Mouse (Mus musculus) right cerebral cortex, adult 2 months (tissue): ENCODE data around the gene Cdan1.
A peak's percentile ranks its signal among the peaks of the same experiment; 100 is the strongest.
"Not testable (repeated sequence)": the region's sequence is repeated elsewhere in the genome, so short reads cannot be mapped to it uniquely, and the experiment has no call there.

Experiments used
- DNase-seq, 2 experiments: peaks; one replicate each; pipeline ENCODE4 v3.0.0; 2021 to 2022; ENCODE audit warnings: low spot score in 2 of 2

Gene Cdan1

GRCm38 (mm10) chr2:120748041-120748440 lies 101.9 kb downstream of the Cdan1 start:
- DNase-seq: no peak

- DNase-seq: no peak
Measured at GRCm38 (mm10) chr2:120745496-120745895, 104.4 kb downstream of the Cdan1 start.

DNA sequence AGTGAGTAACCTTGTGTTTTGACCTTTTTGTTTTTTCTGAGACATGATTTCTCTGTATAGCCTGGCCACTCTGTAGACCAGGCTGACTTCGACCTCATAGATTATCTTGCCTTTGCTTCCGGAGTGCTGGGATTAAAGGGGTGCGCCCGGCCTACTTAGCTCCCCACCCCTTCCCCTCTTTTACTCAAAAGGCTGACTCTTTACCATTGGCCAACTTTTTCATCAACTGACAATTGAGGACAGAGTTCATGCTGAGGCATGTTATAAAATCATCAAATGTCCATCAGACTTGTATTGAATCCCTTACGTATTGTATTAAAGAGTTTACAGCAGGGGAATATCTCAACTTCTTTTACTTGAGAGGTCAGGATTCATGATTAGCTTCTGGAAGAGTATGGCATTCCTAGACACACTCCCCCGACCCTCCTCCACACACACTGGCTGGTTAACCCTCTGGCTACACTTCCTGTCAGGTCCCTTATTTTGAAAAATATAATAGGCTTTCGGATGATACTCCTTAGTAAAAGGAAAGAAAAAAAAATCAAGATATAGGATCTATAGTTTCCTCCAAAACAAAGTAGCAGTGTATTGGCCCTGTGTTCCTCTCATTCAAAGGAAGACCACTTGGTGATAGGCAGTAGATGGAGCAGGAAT lies 117.9 kb downstream of the Cdan1 start:
- no peak for DNase-seq

- peak; percentile 86 to 87 for DNase-seq
Measured at GRCm38 (mm10) chr2:120731167-120731862, 118.6 kb downstream of the Cdan1 start.

DNA sequence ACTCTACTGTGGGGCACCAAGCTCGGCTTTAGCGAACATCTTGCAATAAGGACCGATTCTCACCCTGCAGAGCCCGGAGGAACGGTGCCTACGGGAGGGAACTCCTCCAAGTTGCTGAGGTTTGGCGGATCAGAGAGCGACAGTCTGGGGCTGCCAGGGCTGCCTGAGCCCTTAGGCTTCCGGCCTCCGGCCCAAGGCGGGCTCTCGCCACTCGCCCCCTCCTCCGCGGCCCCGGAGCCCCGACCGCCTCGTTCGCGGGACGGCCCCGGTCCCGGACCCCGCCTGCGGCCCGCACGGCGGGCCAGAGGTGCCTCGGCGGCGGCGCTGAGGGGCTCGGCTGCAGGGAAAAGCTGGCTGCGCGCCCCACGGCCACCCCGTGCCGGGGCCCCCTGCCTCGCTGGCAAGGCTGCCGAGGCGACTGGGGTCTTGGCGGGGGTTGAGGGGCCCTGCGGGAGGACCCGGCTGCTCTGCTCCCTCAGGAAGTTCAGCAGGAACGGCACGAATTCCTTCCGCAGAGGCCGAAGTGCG lies 119.2 kb downstream of the Cdan1 start:
- DNase-seq: no peak

DNA sequence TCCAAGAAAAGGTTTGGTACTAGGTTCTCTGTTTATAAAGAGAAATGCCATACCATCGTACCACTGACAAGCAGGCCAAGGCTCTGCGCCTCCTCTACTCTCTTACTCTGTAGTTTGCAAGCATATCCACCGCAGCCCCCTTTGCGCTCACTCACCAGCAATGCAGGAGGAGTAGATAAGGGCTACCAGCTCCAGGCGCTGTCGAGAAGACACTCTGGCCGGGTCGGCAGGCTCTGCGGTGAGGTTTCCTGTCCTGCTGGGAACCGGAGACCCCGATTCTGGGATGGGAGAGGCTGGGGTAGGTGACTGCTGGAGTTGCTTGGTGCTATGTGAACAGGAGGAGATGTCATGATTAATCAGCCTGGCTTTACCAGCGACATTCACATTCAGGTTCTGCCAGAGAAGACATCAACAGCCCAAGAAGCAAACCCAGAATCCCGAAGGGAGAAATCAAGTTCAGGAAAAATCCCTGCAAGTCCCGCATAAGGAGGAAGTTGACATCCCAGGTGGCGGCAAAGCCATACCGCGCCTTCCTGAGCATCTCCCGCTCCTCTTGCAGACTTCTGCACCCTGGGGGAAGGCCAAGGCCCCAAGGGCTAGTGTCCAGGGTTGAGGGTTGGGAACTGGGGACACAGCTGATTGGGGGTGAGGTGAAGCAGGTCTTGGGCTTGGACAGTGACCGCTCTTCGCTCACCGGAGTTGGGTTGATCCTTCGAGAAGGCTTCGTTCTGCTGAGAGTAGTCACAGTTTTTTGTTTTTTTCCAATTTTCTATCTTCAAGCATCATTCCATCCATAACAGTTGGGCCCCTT lies 119.9 kb downstream of the Cdan1 start:
- peak in 1 of 2 experiments; percentile 22 for DNase-seq

- DNase-seq: no peak
Measured at GRCm38 (mm10) chr2:120724176-120724575, 125.8 kb downstream of the Cdan1 start.

GRCm38 (mm10) chr2:120723621-120724020 lies 126.3 kb downstream of the Cdan1 start:
- DNase-seq: no peak

GRCm38 (mm10) chr2:120722491-120722890 lies 127.4 kb downstream of the Cdan1 start:
- DNase-seq: no peak

DNA sequence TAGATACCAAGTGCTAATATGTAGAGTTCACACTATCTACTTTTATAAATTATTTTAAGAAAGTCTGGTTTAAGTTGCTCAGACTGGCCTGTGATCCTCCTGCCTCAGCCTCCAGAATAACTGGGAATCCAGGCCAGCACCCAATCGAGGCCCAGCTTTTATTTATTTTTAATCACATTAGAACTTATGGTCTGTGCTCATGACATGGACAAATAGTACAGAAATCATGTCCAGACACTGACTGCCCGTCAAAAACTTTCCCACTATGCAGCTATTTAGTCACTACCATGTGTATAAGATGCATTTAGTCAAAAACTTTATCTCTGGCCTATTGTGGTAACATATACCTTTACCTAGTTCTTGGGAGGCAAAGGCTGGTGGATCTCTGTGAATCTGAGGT lies 128.0 kb downstream of the Cdan1 start:
- DNase-seq: no peak

DNA sequence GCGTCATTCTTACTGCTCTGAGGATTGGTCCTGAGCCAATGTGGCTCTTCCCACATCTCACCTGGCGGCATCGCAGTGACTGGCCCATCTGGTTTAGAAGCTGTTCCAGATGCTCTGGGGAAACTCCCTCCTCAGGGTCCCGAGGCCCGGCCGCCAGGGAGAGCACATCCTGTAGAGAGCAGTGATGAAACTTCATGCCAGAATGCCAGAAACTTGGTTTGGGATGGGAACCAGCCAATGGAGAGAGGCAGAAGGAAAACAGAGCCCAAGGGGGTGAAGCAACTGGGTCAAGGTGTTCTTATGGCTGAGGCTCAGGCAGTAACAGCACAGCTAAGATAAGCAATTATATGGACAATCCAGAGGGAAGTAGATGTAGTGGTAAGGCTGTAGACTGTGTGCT lies 129.1 kb downstream of the Cdan1 start:
- no peak for DNase-seq

DNA sequence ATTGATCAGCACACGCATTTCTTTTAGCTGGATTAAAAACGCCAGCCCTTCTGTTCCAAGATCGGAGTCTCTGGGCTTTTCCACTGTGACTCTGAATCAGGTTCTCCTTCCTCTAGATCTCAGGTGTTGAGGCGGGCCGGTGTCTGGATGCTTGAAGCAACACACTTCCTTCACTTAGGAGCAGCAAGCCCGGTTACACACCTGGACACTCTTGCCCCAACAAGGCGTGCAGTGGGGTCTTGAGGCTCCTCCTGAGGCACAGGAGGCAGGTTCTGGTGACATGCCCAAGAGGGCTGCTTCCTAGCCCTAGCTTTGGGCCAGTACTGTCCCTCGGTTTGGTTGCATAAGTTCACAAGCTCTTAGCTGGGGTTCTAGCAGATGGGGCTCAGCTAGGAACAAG lies 131.4 kb downstream of the Cdan1 start:
- DNase-seq: no peak

DNA sequence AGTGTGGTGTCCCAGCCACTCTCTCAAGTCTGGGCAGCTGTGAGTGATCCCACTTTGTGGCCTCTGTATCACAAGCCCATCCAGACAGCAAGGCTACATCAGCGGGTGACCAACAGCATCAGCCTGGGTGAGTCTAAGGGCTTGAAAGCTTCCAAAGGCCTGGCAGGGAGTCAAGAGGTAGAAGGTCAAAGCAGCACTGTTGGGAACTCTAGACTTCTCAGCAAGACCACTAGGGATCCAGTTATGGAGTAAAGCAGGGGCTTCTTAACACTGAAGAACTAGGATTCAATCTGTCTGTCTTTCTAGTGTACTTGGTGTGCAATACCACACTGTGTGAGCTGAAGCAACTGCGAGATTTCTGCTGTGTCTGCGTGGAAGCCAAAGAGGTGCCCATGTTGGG lies 136.5 kb downstream of the Cdan1 start:
- DNase-seq: no peak

GRCm38 (mm10) chr2:120710948-120711347 lies 139.0 kb downstream of the Cdan1 start:
- no peak for DNase-seq

DNA sequence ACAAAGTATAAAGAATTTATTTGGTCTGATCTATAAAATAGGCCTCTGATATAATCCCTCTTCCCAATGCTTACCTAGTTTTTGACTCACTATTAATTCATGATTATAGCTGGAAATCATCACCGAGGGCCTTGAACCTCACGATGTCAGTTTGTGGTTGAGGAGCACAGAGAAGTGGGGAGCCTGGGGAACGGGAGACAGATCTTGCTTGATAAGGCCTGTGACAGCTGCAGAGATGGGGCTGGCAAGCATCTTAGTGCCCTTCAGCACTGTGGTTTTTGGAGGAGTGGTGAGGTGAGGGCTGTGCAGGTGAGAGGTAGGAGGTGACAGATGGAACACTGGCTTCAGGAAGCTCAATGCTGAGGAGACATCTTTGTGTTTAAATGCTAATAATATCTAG lies 139.8 kb downstream of the Cdan1 start:
- no peak for DNase-seq

DNA sequence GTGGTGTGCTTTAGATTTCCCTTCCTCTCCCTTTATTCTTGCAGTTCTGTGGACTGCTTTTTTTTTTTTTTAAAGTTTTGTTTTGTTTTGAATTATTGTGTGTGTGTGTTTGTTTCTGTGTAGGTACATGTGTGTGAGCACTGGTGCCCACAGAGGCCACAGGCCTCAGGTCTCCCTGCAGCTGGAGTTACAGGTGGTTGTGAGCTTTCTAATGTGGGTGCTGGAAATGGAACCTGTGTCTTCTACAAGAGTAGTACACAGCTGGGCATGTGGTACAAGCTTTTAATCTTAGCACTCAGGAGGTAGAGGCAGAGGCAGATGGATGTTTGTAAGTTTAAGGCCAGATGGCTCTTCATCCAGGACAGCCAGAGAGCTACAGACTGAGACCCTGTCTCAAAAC lies 142.9 kb downstream of the Cdan1 start:
- no peak for DNase-seq

DNA sequence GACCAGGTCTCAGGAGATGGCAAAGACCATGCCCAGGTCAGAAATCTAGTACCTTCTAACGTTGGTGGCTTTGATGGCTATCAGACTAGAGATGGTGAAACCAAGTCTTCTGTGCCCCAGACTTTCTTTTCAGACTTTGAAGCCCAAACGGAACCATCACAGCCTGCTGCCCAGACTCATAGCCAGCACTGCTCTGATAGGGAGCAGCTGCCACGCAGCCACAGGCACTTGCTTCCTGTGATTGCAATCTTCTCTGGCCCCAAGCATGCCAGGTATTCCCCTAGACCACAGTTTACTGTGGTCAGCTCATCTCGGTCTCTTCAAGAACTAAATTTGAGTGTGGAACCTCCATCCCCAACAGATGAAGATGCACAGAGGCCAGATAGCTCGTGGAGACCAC lies 147.3 kb downstream of the Cdan1 start:
- DNase-seq: no peak

GRCm38 (mm10) chr2:120700379-120700885 lies 149.5 kb downstream of the Cdan1 start:
- no peak for DNase-seq

DNA sequence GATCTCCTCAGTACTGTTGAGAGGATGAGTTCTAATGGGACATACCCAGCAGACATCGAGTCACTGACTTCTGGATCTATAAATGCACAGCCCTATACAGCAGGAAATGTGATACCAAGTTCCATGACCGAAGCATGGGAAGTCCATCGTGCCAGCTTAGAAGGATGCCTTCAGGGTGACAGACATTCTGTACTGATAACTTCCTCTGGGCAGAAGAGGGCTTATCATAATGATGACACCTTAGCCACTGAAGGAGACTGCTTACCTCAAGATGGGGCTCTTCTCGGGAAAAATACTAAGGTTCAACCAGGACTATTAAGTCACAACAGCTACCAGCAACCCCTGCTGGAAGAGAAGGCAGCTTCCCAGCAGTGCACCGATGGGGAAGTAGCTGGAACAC lies 152.2 kb downstream of the Cdan1 start:
- DNase-seq: no peak

DNA sequence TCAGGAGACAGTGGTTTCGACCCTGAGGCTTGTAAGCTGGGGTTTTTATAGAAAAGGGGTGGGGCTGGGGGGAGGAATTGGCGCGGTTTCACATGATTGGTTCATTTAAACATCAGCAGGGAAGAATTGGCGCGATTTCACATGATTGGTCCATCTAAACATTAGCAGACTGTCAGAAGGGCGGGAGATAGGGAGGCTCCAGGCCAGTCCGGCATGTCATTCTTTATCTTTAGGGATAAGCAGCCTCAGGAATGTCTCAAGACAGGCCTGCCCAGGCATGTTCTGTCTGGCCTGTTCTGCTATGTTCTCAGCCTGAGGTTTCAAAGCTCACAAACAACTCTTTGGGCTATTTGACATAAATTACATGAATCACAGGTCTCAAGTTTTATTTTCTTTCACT lies 168.8 kb downstream of the Cdan1 start:
- DNase-seq: not testable (repeated sequence)

- DNase-seq: peak; percentile 5
Measured at GRCm38 (mm10) chr2:120670253-120670652, 179.7 kb downstream of the Cdan1 start.

DNA sequence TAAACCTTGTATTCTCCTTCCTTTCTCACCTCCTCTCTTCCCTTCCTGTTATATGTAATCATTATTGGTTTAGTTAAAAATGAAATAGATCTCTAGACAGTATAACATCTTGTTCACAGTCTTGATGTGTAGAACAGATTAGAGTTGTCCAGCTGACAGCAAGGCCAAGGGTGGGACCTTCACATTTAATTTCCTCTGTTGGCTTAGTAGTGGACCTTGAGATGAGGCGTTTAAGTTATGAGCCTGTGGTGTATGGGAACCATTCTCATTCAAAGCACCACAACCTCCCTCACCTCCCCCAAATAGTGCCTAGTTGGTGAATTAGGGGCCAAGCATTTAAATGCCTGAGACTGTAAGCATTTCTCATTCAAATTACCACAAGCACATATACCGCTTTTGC lies 182.5 kb downstream of the Cdan1 start:
- no peak for DNase-seq
